Mouse (Mus musculus): Measurements from ENCODE around the gene AA986860.

GRCm38 (mm10) chr1:130716513-130717290 is 15.1 kb upstream of the AA986860 start:
- TF ChIP-seq CTCF (IDR thresholded peaks at IDR 0.05 in 2 of 3, conservative IDR thresholded peaks at IDR 0.05 in 1 of 3; ENCODE audit: control insufficient read depth in 1 of 3, insufficient read depth in 1 of 3, low read depth in 2 of 3, low read length in 3 of 3, poor library complexity in 1 of 3, severe bottlenecking in 1 of 3) (no peak), TAL1 (IDR thresholded peaks at IDR 0.05; ENCODE audit: low read length) (no peak), GATA1 (IDR thresholded peaks at IDR 0.05; ENCODE audit: low read depth, low read length) (no peak), EP300 (IDR thresholded peaks at IDR 0.05; ENCODE audit: low read depth in 1 of 2, low read length in 2 of 2) (no peak), ETS1 (IDR thresholded peaks at IDR 0.05; ENCODE audit: low read depth, low read length) (no peak), UBTF (IDR thresholded peaks at IDR 0.05; ENCODE audit: borderline replicate concordance, insufficient read depth, low read depth, low read length) (no peak), NRF1 (IDR thresholded peaks at IDR 0.05; ENCODE audit: insufficient read depth, low read depth, low read length, poor library complexity, severe bottlenecking) (no peak), KAT2A (conservative IDR thresholded peaks at IDR 0.05; ENCODE audit: low read depth, low read length) (no peak), MYC (IDR thresholded peaks at IDR 0.05; ENCODE audit: low read depth, low read length) (no peak), USF1 (IDR thresholded peaks at IDR 0.05; ENCODE audit: low read depth, low read length) (no peak)

Measured in MEL (cell line).